Mouse (Mus musculus) gastrocnemius, adult 2 months (tissue): ENCODE measurements at regions not wholly inside any gene's neighbourhood (a gene's known extent, or its start where the extent isn't known, plus 50 kb on each side); places are given as distances from the start of the nearest gene placed in this dataset.
A peak's percentile ranks its signal among the peaks of the same experiment; 100 is the strongest.
"Not testable (repeated sequence)": the region's sequence is repeated elsewhere in the genome, so short reads cannot be mapped to it uniquely, and the experiment has no call there.

ENCODE experiments used
- DNase-seq: peaks from one replicate; pipeline ENCODE4 v3.0.0; 2022
- H3K27ac ChIP-seq: fragments of 200-600 bp; 2 replicates; pipeline ENCODE4 v1.8.1; 2022; ENCODE audit warnings: mild to moderate bottlenecking
- H3K4me3 ChIP-seq: fragments of 200-600 bp; 2 replicates; pipeline ENCODE4 v1.8.1; 2022; ENCODE audit warnings: mild to moderate bottlenecking, moderate library complexity
- CTCF ChIP-seq: fragments of 200-600 bp; IDR thresholded peaks from 2 replicates; pipeline ENCODE4 v1.8.1; 2022; ENCODE audit warnings: antibody characterized with exemption, mild to moderate bottlenecking, moderate library complexity
- intact Hi-C: fragments of 180-260 bp; cut with DNase I; formaldehyde crosslinking; loops from one replicate; pipeline ENCODE4 v1.15.1; 2025

DNA sequence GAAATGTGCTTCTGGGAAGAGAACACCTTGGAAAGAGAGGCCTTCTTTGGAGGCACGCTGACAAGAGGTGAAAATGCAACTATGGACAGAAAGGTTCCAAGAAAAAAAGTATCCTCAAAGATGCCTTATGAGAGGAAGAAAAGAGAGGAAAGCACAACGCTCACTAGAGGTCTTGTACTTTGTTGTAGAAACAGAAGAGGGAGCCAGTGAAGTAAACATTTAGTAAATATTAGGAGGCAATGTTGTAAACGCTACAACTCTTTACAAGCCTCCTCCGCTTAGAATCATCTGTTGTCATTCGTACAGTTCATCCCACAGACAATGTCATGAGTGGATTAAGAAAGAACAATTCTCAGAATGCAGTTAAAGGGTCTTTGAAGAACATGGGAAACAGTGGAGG, 77.4 kb downstream of the Tfpi2 start:
- DNase-seq, result no peak
- Histone ChIP-seq H3K27ac (no peak overlapping the region), H3K4me3 (no peak overlapping the region)
- intact Hi-C loops, result no loop called here
- TF ChIP-seq CTCF, result peak; percentile 58

DNA sequence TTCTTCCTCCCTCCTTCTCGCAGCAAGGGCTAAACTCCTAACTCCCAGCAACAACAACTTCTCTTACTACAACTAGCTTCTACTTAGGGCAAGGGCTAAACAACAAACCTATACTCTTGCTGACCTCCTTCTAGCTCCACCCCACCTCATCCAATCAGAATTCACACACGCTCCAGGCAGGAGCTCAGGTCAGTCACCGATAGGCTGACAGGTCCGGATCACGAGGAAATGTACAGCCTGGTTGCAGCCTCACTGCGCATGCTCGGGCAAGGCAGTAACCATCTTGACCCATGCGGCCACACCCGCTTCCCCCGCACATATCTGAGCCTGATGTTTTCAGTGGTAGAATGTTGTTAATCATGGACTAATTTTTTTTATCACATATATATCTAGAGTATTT, 84.0 kb downstream of the Tfpi2 start:
- intact Hi-C loops, result no loop called here
- H3K4me3 ChIP-seq, result no peak overlapping the region
- H3K27ac ChIP-seq, result no peak overlapping the region
- no peak for TF ChIP-seq CTCF
- no peak for DNase-seq

DNA sequence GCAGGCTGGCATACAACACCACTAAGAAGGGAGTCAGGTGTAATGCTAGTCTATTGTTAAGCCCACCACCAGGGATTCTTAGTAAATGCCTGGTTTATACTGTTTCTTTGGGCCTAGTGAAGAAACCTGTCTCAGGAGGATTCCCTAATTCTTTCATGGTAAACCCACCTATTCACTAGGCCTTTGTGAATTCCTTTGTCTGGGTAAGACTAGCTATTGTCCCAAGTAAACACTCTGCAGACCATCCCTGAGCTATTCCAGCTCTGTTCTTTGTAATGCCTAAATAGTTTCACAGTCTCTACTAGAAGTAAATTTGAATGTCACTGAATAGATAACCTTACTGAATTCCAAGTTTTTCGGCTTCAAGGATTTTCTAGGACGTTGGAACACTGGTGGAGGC, 111.3 kb upstream of the Calcr start:
- DNase-seq, H3K27ac ChIP-seq, intact Hi-C loops, H3K4me3 ChIP-seq: not testable (repeated sequence)

DNA sequence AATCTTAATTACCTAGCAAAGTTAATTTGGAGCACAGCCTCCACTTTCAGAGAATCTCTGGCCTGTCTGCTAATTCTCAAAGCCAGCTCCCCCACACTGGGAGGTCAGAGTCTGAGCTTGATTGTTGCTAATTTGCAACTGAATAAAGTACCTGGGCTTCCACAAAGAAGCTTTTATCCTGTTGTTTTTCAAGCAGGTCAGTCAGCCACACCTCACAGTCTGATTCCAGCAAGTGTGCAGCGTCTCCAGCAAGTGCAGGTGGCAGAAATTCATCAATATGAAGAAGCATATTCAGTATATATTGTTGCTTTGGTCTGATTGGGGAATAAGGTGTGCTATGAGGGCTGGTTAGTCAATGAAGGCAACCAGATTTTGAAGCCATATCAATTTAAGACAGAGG, 110.3 kb upstream of the Calcr start:
- intact Hi-C loops, H3K4me3 ChIP-seq, DNase-seq, H3K27ac ChIP-seq: not testable (repeated sequence)

DNA sequence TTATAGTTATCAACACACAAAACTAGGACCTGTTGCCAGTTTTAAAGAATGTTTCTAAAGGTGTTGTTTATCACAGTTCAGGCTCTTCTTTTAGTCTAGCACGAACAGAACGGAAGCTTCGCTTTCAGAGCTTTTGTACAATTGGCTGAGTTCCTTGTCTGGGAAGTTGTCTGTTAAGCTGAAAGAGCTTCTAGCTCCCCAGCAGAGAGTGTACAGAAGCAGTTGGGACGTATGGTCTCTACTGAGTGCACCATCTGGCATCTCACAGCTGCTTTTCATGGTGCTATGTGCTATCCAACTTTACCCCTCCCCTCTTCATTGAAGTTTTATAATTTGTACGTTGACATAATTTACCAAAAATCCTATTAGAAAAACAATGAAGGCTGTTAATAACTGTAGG, 96.5 kb upstream of the Calcr start:
- Histone ChIP-seq H3K27ac (no peak overlapping the region), H3K4me3 (no peak overlapping the region)
- no peak for TF ChIP-seq CTCF
- no peak for DNase-seq
- intact Hi-C loops, result no loop called here

DNA sequence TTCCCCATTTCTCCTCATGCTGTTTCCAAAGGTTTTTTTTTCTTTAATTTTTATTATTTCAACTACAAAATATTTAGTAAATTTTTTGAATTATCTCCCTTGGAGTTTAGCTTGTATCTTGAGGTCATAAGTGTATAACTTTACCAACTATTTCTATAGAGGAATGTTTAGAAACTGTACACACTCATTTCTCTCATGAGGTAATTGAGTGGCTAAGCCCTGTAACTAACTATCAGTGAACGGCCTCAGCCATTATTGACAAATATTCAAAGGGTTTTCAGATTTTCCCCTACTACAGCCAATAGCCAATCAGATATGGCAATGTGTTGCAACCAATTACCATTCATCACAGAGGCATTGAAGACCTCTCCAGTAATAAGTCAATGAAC, 96.1 kb upstream of the Calcr start:
- TF ChIP-seq CTCF, result no peak
- H3K27ac ChIP-seq, result no peak overlapping the region
- H3K4me3 ChIP-seq, result no peak overlapping the region
- intact Hi-C loops, result no loop called here
- no peak for DNase-seq

DNA sequence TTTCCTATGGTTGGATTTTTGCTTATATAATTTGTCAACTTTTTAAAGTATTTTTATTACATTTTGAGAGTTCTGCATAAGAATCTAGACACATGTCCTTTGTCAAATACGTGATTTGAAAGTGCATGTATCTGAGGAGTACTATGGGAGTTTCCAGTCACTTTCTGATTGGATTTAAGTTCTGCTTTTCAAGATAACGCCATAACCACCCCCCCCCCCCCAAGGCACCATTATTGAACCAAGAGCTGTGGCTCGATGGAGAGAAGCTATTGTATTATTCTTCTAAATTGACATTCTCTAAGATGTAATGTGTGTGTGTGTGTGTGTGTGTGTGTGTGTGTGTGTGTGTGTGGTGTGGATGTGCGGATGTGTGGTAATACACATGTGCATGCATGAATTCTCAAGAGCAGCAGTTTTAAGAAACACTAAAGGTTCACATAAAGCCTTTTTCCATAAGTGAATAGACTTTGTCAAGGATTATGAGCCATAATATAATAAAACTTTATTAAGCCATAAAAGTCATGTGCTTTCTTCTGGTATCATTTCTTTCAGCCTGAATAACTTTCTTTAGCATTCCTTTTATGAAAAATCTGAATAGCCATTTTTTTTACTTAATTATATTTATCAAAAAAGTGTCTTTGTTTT, 95.5 kb upstream of the Calcr start:
- Histone ChIP-seq H3K27ac (no peak overlapping the region), H3K4me3 (no peak overlapping the region)
- intact Hi-C loops, result no loop called here
- DNase-seq, result no peak
- TF ChIP-seq CTCF, result no peak

DNA sequence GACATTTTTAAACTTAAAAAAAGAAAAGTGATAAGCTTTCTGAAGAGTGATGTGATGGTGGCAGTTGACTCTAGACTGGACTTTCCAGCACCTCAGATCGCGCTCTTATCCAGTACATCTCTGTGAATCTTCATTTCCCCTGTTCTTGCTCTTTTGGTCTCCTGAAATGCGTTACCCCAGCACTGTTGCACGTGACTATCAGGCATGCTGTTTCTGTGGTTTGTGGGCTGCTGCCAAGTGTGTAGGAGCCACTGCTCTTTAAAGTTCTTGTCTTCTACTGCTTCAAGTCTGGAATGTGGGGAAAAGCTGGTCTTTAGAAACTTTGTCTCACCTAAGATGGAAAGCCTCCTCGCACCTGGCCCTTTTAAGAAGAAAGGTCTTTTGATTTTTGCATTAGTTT, 85.6 kb upstream of the Calcr start:
- Histone ChIP-seq H3K4me3 (no peak overlapping the region), H3K27ac (no peak overlapping the region)
- no peak for TF ChIP-seq CTCF
- DNase-seq, result no peak
- intact Hi-C loops, result no loop called here
